Mouse (Mus musculus) liver, embryonic 13.5 days (tissue): ENCODE measurements around the gene Rnase11. TPM values are rescaled to one million over a fixed set of nuclear protein-coding genes. Genes with fewer than 3 reads are reported as not detected.

Experiments
- polyA plus RNA-seq: library from polyadenylated mRNA; unstranded; fragments of >200 nt; fragmentation: Nextera tagmentation; extraction: Ambion mirVana; gene quantifications from 2 replicates; pipeline ENCODE4 v1.2.1, GENCODE M21; 2015

Rnase11 gene
- polyA plus RNA-seq, 1 experiment from 2014 or later = not detected

Other genes starting within 250 kb of the Rnase11 start
- not detected in 2 replicates for gene Ccnb1ip1, start 242.4 kb downstream of the Rnase11 start, polyA plus RNA-seq
- gene Parp2, start 242.3 kb downstream of the Rnase11 start, polyA plus RNA-seq = 39.5 and 43.8 TPM in 2 replicates
- 2.2 and 2.5 TPM in 2 replicates for gene Tep1, start 179.6 kb downstream of the Rnase11 start, polyA plus RNA-seq
- gene Klhl33, start 152.7 kb downstream of the Rnase11 start, polyA plus RNA-seq = 0.15 and 0.22 TPM in 2 replicates
- 64.9 and 66.3 TPM in 2 replicates for gene Osgep, start 125.3 kb downstream of the Rnase11 start, polyA plus RNA-seq
- gene Apex1, start 125.2 kb downstream of the Rnase11 start, polyA plus RNA-seq = 116 and 131 TPM in 2 replicates
- gene Pip4p1, start 119.3 kb downstream of the Rnase11 start, polyA plus RNA-seq = 22.7 and 23.2 TPM in 2 replicates
- gene Pnp, start 119.1 kb downstream of the Rnase11 start, polyA plus RNA-seq = 82.4 and 85.0 TPM in 2 replicates
- not detected in 2 replicates for gene Gm49342, start 105.6 kb downstream of the Rnase11 start, polyA plus RNA-seq
- gene Pnp2, start 94.2 kb downstream of the Rnase11 start, polyA plus RNA-seq = 7.6 and 8.5 TPM in 2 replicates
- gene Rnase10, start 42.4 kb downstream of the Rnase11 start, polyA plus RNA-seq = not detected in 2 replicates
- gene Rnase9, start 8.3 kb downstream of the Rnase11 start, polyA plus RNA-seq = not detected in 2 replicates
- 1.6 and 1.8 TPM in 2 replicates for gene Rnase12, start 7.5 kb upstream of the Rnase11 start, polyA plus RNA-seq
- not detected in 2 replicates for gene Olfr750, start 24.3 kb upstream of the Rnase11 start, polyA plus RNA-seq
- 14.1 and 15.7 TPM in 2 replicates for gene Rnase4, start 40.9 kb upstream of the Rnase11 start, polyA plus RNA-seq
- gene Ang, start 41.0 kb upstream of the Rnase11 start, polyA plus RNA-seq = 3.7 and 4.6 TPM in 2 replicates
- gene Eddm3b, start 64.3 kb upstream of the Rnase11 start, polyA plus RNA-seq = not detected in 2 replicates
- 2.6 and 2.7 TPM in 2 replicates for gene Rnase6, start 73.7 kb upstream of the Rnase11 start, polyA plus RNA-seq
- gene Rnase1, start 96.6 kb upstream of the Rnase11 start, polyA plus RNA-seq = 0.12 TPM in 1 of 2 replicates, not detected in the other
- gene Rnase2b, start 112.1 kb upstream of the Rnase11 start, polyA plus RNA-seq = not detected in 2 replicates
- not detected in 2 replicates for gene Ang2, start 149.0 kb upstream of the Rnase11 start, polyA plus RNA-seq
- not detected in 2 replicates for gene Ear14, start 153.2 kb upstream of the Rnase11 start, polyA plus RNA-seq
- not detected in 2 replicates for gene Rnase2a, start 205.9 kb upstream of the Rnase11 start, polyA plus RNA-seq